Comparison of ENCODE assay signal across 9 mouse cellular contexts in the genomic region with DNA sequence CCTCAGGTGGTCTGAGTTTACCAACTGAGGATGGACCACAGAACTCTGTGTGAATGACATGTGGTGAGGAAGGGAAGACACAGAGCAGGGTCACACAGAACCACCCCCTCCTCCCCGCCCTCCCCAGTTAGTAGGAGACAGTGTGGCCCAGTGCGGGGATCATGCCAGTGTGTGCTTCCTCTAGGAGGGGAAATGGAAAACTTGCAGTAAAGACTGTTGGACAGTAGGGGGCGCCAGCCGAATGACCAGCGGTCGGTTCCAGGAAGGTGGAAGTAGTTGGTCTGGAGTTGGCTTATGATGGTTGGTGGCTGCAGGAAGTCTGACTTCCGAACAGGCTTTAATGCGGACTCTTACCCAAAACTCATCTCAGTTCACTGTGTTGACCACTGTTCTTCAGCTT.
DNase-seq lines count a peak whose midpoint lies in the region; ATAC-seq lines count a peak whose summit lies in the region.
"Had no signal": no experiment of that assay in that cellular context is flagged by ENCODE, and none has a peak within 500 bp of the region (broad histone marks: within the 10 kb centered on the region; RNA-seq: fewer than 3 reads in every experiment).

No protein-coding gene starts in this region.

- ATAC-seq in liver, embryonic 13.5 days (ENCODE audit: low read depth) = no peak

- WGBS in liver, embryonic 13.5 days (ENCODE audit: insufficient replicate concordance) = 3% methylated on average over 8 of the region's 8 CpGs

- H3K27ac ChIP-seq in liver, embryonic 13.5 days = no peak overlapping the region
- H3K27ac ChIP-seq: neural tube, embryonic 12.5 days had no signal

- no peaks in the 10 kb centered on the region for H3K36me3 ChIP-seq in liver, embryonic 13.5 days
- H3K36me3 ChIP-seq: neural tube, embryonic 12.5 days had no signal

- H3K4me3 ChIP-seq in liver, embryonic 13.5 days (replicated peaks) = no peak overlapping the region
- H3K4me3 ChIP-seq: neural tube, embryonic 12.5 days had no signal

- H3K9me3 ChIP-seq in liver, embryonic 13.5 days (replicated peaks) = peaks cover 6% of the 10 kb centered on the region; the same call in 1 of the 2 replicates

- intact Hi-C loops in heart, postnatal 14 days (cut with DNase I) = loop anchor here (2.0 to 5.0 kb wide), 3 partner anchors 49 to 299 kb away; no protein-coding TSS in a partner anchor

- peak; percentile 44 for DNase-seq in layer of hippocampus, adult 11-12 months (ENCODE audit: low spot score)
- DNase-seq in layer of hippocampus, adult 9-10 months (ENCODE audit: low spot score) = no peak
- DNase-seq in MN1 (ENCODE audit: low spot score) = peak; percentile 40
- DNase-seq in c-Kit-positive CD71-positive TER-119-positive erythroid progenitor cells, embryonic 14.5 days (ENCODE audit: low spot score) = peak; percentile 51
- peak; percentile 73 to 79 for DNase-seq in heart, postnatal 14 days
- peak; percentile 45 for DNase-seq in liver, embryonic 13.5 days
- peak; percentile 42 for DNase-seq in skeletal muscle tissue, adult 2 months (ENCODE audit: low read depth, low spot score)
- DNase-seq in Muller cell, postnatal 12 days (ENCODE audit: inconsistent ontology term) = no peak

- H3K9ac ChIP-seq in liver, embryonic 13.5 days = no peak overlapping the region
- H3K9ac ChIP-seq: neural tube, embryonic 12.5 days had no signal

- no peak overlapping the region for H3K4me2 ChIP-seq in liver, embryonic 13.5 days
- H3K4me2 ChIP-seq: neural tube, embryonic 12.5 days had no signal

- H3K4me1 ChIP-seq in liver, embryonic 13.5 days (replicated peaks) = peaks cover 17% of the 10 kb centered on the region
- H3K4me1 ChIP-seq: neural tube, embryonic 12.5 days had no signal

- H3K27me3 ChIP-seq in liver, embryonic 13.5 days = peaks cover 23% of the 10 kb centered on the region
- H3K27me3 ChIP-seq: neural tube, embryonic 12.5 days had no signal

Comparison
In these comparisons a context has a peak if more than half of its experiments do, and no peak if none do; other contexts are left out.
1. DNase-seq: peak in layer of hippocampus, adult 11-12 months (single experiment), MN1 (single experiment), c-Kit-positive CD71-positive TER-119-positive erythroid progenitor cells, embryonic 14.5 days (single experiment), heart, postnatal 14 days (2 of 2), liver, embryonic 13.5 days (single experiment) and skeletal muscle tissue, adult 2 months (single experiment); none in layer of hippocampus, adult 9-10 months (single experiment) and Muller cell, postnatal 12 days (single experiment).